Mouse (Mus musculus): ENCODE data around the gene Adcy4. TPM values are rescaled to one million over a fixed set of nuclear protein-coding genes. Genes with fewer than 3 reads are reported as not detected.
"Not testable (repeated sequence)": the region's sequence is repeated elsewhere in the genome, so short reads cannot be mapped to it uniquely, and the experiment has no call there.

Adcy4 gene
- polyA plus RNA-seq, 1 experiment from 2014 or later: 11.6 TPM

DNA sequence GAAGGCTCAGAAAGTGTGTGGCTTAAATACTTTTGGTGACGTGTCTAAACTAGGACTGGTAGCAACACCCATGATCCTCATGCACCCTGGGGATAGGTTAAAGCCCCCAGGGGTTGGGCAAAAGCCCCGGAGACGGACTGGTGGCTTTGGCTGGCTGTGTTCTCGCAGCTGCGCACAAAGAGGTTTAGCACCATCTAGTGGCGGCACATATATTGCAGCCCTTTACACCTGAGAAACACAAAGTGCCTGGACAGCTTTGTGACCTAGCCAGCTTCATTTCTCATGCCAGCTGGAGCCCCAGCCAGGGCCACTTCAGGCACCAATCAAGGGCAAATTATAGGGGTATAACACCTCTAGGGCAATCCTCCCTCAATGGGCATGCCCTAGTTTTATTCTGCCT lies 23.7 kb downstream of the Adcy4 start:
- peak overlapping the region; percentile 5; the same call in 1 of the 2 replicates for H3K4me3 ChIP-seq (ENCODE audit: low read depth, low read length)
- WGBS: under 1% methylated on average over 6 of the region's 6 CpGs
- peak; percentile 11; the same call in 1 of the 2 replicates for ATAC-seq (ENCODE audit: insufficient read depth)

DNA sequence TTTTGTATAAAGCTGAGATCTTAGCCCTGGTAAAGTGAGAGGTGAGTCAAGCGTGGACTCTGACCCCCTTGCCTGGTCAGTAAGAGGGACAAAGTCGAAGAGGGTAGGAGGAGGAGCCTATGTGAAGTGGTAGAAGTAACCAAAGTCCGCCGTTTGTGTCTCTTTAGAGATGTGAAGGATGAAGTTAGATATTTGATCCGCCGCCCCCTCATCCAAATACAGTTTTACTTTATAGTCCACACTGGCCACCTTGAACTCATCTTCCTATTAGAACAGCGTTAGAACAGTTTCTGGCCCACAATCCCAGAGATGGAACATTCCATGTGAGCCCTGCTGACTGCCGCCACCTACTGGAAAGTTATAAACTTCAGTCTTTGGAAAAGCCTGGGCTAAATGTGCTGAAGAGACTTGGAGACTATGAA lies 25.5 kb downstream of the Adcy4 start, which contains the start of gene Cideb:
Gene Cideb, minus strand, starts transcription at position 96 of the 422 bp plus-strand sequence.
- Histone ChIP-seq H3K4me1 (ENCODE audit: insufficient read depth) (0 out of 2 replicates have a peak, but pooled peaks cover 5% of the 10 kb centered on the region), H3K9ac (no peak within 1 kb of the TSS), H3K9me3 (ENCODE audit: low read depth, low read length) (no peaks in the 10 kb centered on the region), H3K4me3 (ENCODE audit: low read depth, low read length) (no peak within 1 kb of the TSS), H3K36me3 (ENCODE audit: insufficient read depth) (peaks cover 32% of the 10 kb centered on the region), H3K27me3 (ENCODE audit: insufficient read depth, low read length) (peaks cover 11% of the 10 kb centered on the region), H3K27ac (ENCODE audit: low read depth) (no peak within 1 kb of the TSS), H3K4me2 (peak within 1 kb of the TSS; percentile 23)
- peak; percentile 73 for TF ChIP-seq CTCF (IDR thresholded peaks at IDR 0.05; ENCODE audit: low read depth)
- ATAC-seq (ENCODE audit: insufficient read depth) (no peak), DNase-seq (peak; percentile 91)
- WGBS: 12% methylated on average over 8 of the region's 8 CpGs

More for the DNA sequence above, 23.7 kb downstream of the Adcy4 start:
- peak; percentile 94 for DNase-seq
- Histone ChIP-seq H3K9ac (0 out of 2 replicates have a peak overlapping the region, but pooled peaks have one; percentile 2), H3K36me3 (ENCODE audit: insufficient read depth) (peaks cover 14% of the 10 kb centered on the region), H3K27me3 (ENCODE audit: insufficient read depth, low read length) (peaks cover 17% of the 10 kb centered on the region), H3K4me2 (peak overlapping the region; percentile 44)
- peak; percentile 80 for TF ChIP-seq CTCF (IDR thresholded peaks at IDR 0.05; ENCODE audit: low read depth)
- not testable (repeated sequence) for H3K4me1 ChIP-seq (ENCODE audit: insufficient read depth); H3K9me3 ChIP-seq (ENCODE audit: low read depth, low read length); H3K27ac ChIP-seq (ENCODE audit: low read depth)

DNA sequence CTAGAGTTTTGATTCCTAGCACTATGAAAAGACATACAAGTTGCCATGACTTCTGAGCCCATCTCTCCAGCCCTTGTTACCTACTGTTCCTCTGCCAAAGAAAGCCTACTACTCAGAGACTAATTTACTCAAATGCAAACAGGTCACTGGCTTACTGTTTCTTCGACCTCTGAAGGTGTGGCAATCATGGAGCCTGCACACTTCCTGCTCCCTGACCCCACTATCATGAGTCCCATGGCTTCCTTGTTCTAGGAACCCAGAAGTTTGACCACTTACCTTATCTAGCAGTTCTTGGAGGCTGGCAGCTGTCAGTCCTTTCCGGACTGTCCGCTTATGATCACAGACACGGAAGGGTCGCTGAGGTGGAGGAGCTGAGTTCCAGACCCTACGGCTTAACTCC lies 26.3 kb downstream of the Adcy4 start:
- no peaks in the 10 kb centered on the region for H3K9me3 ChIP-seq (ENCODE audit: low read depth, low read length)
- H3K4me3 ChIP-seq (ENCODE audit: low read depth, low read length): no peak overlapping the region
- DNase-seq (no peak), ATAC-seq (ENCODE audit: insufficient read depth) (no peak)
- H3K4me1 ChIP-seq (ENCODE audit: insufficient read depth): no peaks in the 10 kb centered on the region
- TF ChIP-seq CTCF (IDR thresholded peaks at IDR 0.05; ENCODE audit: low read depth): no peak
- H3K27me3 ChIP-seq (ENCODE audit: insufficient read depth, low read length): peaks cover 11% of the 10 kb centered on the region
- no peak overlapping the region for H3K4me2 ChIP-seq
- 60% methylated on average over 6 of the region's 6 CpGs for WGBS
- no peak overlapping the region for H3K27ac ChIP-seq (ENCODE audit: low read depth)
- H3K9ac ChIP-seq: no peak overlapping the region
- peaks cover 40% of the 10 kb centered on the region for H3K36me3 ChIP-seq (ENCODE audit: insufficient read depth)

DNA sequence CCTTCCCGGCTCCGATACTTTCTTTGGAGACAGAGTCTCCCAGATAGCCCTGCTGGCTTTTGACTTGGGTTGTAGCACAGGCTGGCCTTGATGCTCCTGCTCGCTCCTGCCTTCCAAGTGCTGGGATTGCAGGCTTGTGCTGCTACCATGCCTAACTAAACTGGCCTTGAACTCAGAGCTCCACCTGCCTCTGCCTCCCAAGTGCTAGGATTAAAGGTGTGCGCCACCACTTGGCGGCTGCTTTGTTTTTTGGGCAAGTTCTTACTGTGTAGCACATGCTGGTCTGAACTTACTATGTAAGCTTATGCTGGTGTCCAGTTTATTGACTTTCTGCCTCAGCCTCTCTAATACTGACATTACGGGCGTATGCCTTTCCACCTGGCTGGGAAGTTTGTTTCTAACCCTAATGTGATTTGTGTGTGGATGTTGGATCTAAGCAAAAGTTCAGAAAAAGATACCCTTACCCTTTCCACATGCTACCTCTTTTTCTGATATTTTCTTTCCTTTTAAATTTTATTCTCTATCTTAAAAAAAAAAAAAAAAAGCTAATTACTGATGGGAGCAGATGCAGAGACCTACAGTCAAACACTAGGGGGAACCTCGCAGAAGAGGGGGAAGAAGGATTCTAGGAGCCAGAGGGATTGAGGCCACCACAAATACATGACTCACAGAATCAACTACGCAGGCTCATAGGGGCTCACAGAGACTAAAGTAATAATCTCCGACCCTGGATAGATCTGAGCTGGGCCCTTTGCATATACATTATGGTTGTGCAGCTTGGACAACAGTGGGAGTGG lies 36.6 kb downstream of the Adcy4 start:
- 85% methylated on average over 10 of the region's 10 CpGs for WGBS
- Histone ChIP-seq H3K4me1 (ENCODE audit: insufficient read depth) (peaks cover 7% of the 10 kb centered on the region; the same call in 1 of the 2 replicates), H3K9me3 (ENCODE audit: low read depth, low read length) (no peaks in the 10 kb centered on the region), H3K4me3 (ENCODE audit: low read depth, low read length) (peak overlapping the region; percentile 93), H3K36me3 (ENCODE audit: insufficient read depth) (peaks cover 55% of the 10 kb centered on the region), H3K4me2 (peak overlapping the region; percentile 98), H3K9ac (no peak overlapping the region), H3K27me3 (ENCODE audit: insufficient read depth, low read length) (no peaks in the 10 kb centered on the region), H3K27ac (ENCODE audit: low read depth) (no peak overlapping the region)
- TF ChIP-seq CTCF (IDR thresholded peaks at IDR 0.05; ENCODE audit: low read depth): no peak
- ATAC-seq (ENCODE audit: insufficient read depth): no peak
- no peak for DNase-seq

DNA sequence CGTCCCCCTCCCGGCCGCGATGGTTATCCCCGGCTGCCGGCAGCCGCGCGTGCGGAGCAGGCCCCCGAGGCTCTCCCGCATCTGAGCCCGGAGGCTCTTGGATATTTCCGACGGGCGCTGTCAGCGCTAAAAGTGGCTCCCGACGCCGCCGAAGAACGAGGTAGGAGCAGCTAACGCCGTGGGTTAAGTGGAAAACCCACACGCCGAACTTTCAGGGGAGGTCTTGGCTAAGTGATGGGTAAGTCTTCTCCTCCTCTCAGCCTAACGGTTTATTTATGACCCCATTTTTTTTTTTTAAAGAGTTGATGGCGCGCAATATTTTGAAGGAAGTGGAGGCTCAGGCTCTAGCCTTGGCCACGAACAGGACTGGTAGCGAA lies 38.0 kb downstream of the Adcy4 start:
- Histone ChIP-seq H3K4me2 (peak overlapping the region; percentile 98), H3K9ac (peak overlapping the region; percentile 82), H3K27ac (ENCODE audit: low read depth) (peak overlapping the region; percentile 24; the same call in 1 of the 2 replicates), H3K4me1 (ENCODE audit: insufficient read depth) (peaks cover 7% of the 10 kb centered on the region; the same call in 1 of the 2 replicates), H3K9me3 (ENCODE audit: low read depth, low read length) (no peaks in the 10 kb centered on the region), H3K4me3 (ENCODE audit: low read depth, low read length) (peak overlapping the region; percentile 93), H3K36me3 (ENCODE audit: insufficient read depth) (peaks cover 52% of the 10 kb centered on the region), H3K27me3 (ENCODE audit: insufficient read depth, low read length) (no peaks in the 10 kb centered on the region)
- DNase-seq: no peak
- no peak for TF ChIP-seq CTCF (IDR thresholded peaks at IDR 0.05; ENCODE audit: low read depth)
- ATAC-seq (ENCODE audit: insufficient read depth): no peak; the same call in 1 of the 2 replicates
- WGBS: 0% methylated on average over 31 of the region's 31 CpGs

DNA sequence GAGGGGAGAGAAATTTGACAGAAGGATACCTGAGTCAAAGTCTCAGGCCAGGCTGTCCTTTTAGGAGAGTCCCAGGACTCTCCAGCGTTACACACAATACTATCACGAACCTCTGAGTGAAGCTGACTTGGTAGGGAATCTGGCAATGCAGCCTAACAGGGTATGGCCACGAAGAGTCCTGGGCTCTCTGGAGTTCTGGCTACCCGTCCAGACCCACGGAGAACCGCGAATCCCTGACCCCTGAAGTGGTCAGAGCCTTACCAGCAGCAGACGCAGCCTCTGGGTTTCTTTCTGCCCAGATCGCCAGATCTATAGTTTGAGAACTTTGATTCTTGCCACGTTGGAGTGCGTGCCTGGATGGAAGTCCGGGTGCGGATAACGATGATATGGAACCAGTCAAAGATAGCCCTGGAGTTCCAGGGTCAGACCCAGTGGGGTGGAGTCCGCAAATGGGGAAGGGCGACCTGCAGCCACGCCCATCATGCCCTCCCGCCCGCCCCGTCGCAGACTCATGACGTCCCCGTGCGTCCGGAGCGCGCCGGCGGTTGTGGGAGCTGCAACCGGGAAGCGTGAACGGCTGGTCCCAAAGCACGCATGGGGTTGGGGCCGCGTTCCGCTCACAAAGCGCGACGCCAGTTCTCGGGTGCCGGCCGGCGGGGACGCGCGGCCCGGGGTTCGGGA lies 38.6 kb downstream of the Adcy4 start, which contains the start of the genes Dhrs1 and Nop9:
Gene Dhrs1, minus strand, starts transcription at position 511 of the 681 bp plus-strand sequence.
Gene Nop9, plus strand, starts transcription at position 514 of the 681 bp plus-strand sequence.
- WGBS: 2% methylated on average over 47 of the region's 48 CpGs
- Histone ChIP-seq H3K36me3 (ENCODE audit: insufficient read depth) (peaks cover 52% of the 10 kb centered on the region), H3K9me3 (ENCODE audit: low read depth, low read length) (no peaks in the 10 kb centered on the region), H3K4me2 (peak within 1 kb of the TSS; percentile 98), H3K9ac (peak within 1 kb of the TSS; percentile 82), H3K4me1 (ENCODE audit: insufficient read depth) (peaks cover 7% of the 10 kb centered on the region; the same call in 1 of the 2 replicates), H3K27me3 (ENCODE audit: insufficient read depth, low read length) (no peaks in the 10 kb centered on the region), H3K27ac (ENCODE audit: low read depth) (peak within 1 kb of the TSS; percentile 50; the same call in 1 of the 2 replicates), H3K4me3 (ENCODE audit: low read depth, low read length) (peak within 1 kb of the TSS; percentile 93)
- no peak for TF ChIP-seq CTCF (IDR thresholded peaks at IDR 0.05; ENCODE audit: low read depth)
- peak; percentile 84 for ATAC-seq (ENCODE audit: insufficient read depth)
- DNase-seq: peak; percentile 93
